Mouse (Mus musculus) heart, adult 2 months (tissue): Measurements from ENCODE around the gene Cct2.

Experiments
- CTCF ChIP-seq: fragments of 200-600 bp; IDR thresholded peaks from 2 replicates; pipeline ENCODE4 v1.8.1; 2022; ENCODE audit warnings: antibody characterized with exemption, mild to moderate bottlenecking, moderate library complexity
- EP300 ChIP-seq: fragments of 200-500 bp; IDR thresholded peaks from 2 replicates; pipeline ENCODE4 v1.6.1; 2011; ENCODE audit warnings: low read depth, low read length, control low read depth; ENCODE audit not compliant: insufficient read depth

DNA sequence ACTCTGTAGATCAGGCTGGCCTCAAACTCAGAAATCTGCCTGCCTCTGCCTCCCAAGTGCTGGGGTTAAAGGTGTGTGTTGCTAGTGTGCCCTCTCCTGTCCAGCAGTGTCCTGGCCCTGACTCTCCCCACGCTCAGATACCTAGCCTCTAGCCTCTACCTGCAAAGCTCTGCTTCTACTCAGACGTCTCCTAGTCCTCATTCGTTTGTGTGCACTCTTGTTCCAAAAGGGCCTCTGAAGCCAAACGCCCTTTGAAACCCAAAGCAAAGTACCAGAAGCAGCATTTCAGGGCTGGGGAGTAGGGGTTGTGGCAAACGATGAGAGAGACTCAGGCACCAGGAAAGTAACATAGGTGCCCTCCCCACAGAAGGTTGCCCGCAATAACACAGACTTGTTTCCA lies 53.9 kb downstream of the Cct2 start:
- no peak for TF ChIP-seq EP300
- no peak for TF ChIP-seq CTCF
